Mouse (Mus musculus) c-Kit-positive CD71-negative TER-119-negative erythroid progenitor cells, embryonic 14.5 days (primary cell): ENCODE data around the gene Nav1.

Experiments used
- DNase-seq: peaks from one replicate; pipeline ENCODE4 v3.0.0-alpha.2; 2013; ENCODE audit warnings: low read depth

Gene Nav1

GRCm38 (mm10) chr1:135617344-135617743 lies 10.2 kb upstream of the Nav1 start:
- no peak for DNase-seq

GRCm38 (mm10) chr1:135615715-135616641 lies 8.9 kb upstream of the Nav1 start:
- peak; percentile 47 for DNase-seq

GRCm38 (mm10) chr1:135609621-135610020 lies 2.5 kb upstream of the Nav1 start:
- DNase-seq = no peak

GRCm38 (mm10) chr1:135606355-135607015 lies 610 bp downstream of the Nav1 start:
- no peak for DNase-seq

GRCm38 (mm10) chr1:135605530-135605929 lies 1.6 kb downstream of the Nav1 start:
- DNase-seq = no peak

- DNase-seq = no peak
Measured at GRCm38 (mm10) chr1:135604361-135605052, 2.6 kb downstream of the Nav1 start.

- no peak for DNase-seq
Measured at GRCm38 (mm10) chr1:135603121-135603870, 3.8 kb downstream of the Nav1 start.

GRCm38 (mm10) chr1:135600023-135601005 lies 6.8 kb downstream of the Nav1 start:
- DNase-seq = no peak

- DNase-seq = no peak
Measured at GRCm38 (mm10) chr1:135598251-135598879, 8.7 kb downstream of the Nav1 start.

- DNase-seq = no peak
Measured at GRCm38 (mm10) chr1:135594279-135594903, 12.7 kb downstream of the Nav1 start.

GRCm38 (mm10) chr1:135593560-135594278 lies 13.4 kb downstream of the Nav1 start:
- DNase-seq = no peak

GRCm38 (mm10) chr1:135590776-135591175 lies 16.3 kb downstream of the Nav1 start:
- DNase-seq = no peak

- DNase-seq = no peak
Measured at GRCm38 (mm10) chr1:135588973-135589372, 18.1 kb downstream of the Nav1 start.

- no peak for DNase-seq
Measured at GRCm38 (mm10) chr1:135586903-135587302, 20.2 kb downstream of the Nav1 start.

GRCm38 (mm10) chr1:135585573-135585972 lies 21.5 kb downstream of the Nav1 start:
- no peak for DNase-seq

- DNase-seq = no peak
Measured at GRCm38 (mm10) chr1:135584587-135585541, 22.2 kb downstream of the Nav1 start.

GRCm38 (mm10) chr1:135583678-135584515 lies 23.2 kb downstream of the Nav1 start:
- no peak for DNase-seq
